Mouse (Mus musculus) limb, embryonic 14.5 days (tissue): Measurements from ENCODE around the gene Amt. TPM values are rescaled to one million over a fixed set of nuclear protein-coding genes. Genes with fewer than 3 reads are reported as not detected.
A peak's percentile ranks its signal among the peaks of the same experiment; 100 is the strongest.

Source experiments
- ATAC-seq: fragments of 200-750 bp; cut with Nextera tagmentation; 2 replicates; pipeline ENCODE4 v1.8.0; 2017; ENCODE audit warnings: low read depth, moderate number of reproducible peaks, moderate TSS enrichment; ENCODE audit not compliant: low FRiP score
- DNase-seq: peaks from one replicate; pipeline ENCODE4 v3.0.0-alpha.2; 2015; ENCODE audit warnings: low spot score
- H3K27ac ChIP-seq: fragments of 300-500 bp; sonication (generic); replicated peaks from 2 replicates; pipeline ENCODE4 v1.5.1; 2014; ENCODE audit warnings: low read depth, mild to moderate bottlenecking, low read length, moderate library complexity, mixed read lengths
- H3K27me3 ChIP-seq: fragments of 300-500 bp; sonication (generic); 2 replicates; pipeline ENCODE4 v1.6.1; 2014; ENCODE audit warnings: low read length, mixed read lengths; ENCODE audit not compliant: control insufficient read depth, insufficient read depth
- H3K36me3 ChIP-seq: fragments of 300-500 bp; sonication (generic); 2 replicates; pipeline ENCODE4 v1.6.1; 2014; ENCODE audit warnings: mild to moderate bottlenecking, low read length, moderate library complexity, mixed read lengths; ENCODE audit not compliant: control insufficient read depth, insufficient read depth
- H3K4me1 ChIP-seq: fragments of 300-500 bp; sonication (generic); 2 replicates; pipeline ENCODE4 v1.6.1; 2014; ENCODE audit warnings: antibody characterized with exemption, low read length, mixed read lengths; ENCODE audit not compliant: control insufficient read depth, insufficient read depth
- H3K4me2 ChIP-seq: fragments of 300-500 bp; sonication (generic); replicated peaks from 2 replicates; pipeline ENCODE4 v1.6.1; 2014; ENCODE audit warnings: low read depth, mild to moderate bottlenecking, low read length, moderate library complexity; ENCODE audit not compliant: severe bottlenecking
- H3K4me3 ChIP-seq: fragments of 300-500 bp; sonication (generic); replicated peaks from 2 replicates; pipeline ENCODE4 v1.5.1; 2014; ENCODE audit warnings: low read length
- H3K9ac ChIP-seq: fragments of 300-500 bp; sonication (generic); 2 replicates; pipeline ENCODE4 v1.6.1; 2014; ENCODE audit warnings: mild to moderate bottlenecking, low read depth, low read length, moderate library complexity; ENCODE audit not compliant: severe bottlenecking
- H3K9me3 ChIP-seq: fragments of 300-500 bp; sonication (generic); 2 replicates; pipeline ENCODE4 v1.6.1; 2016; ENCODE audit warnings: low read length; ENCODE audit not compliant: control insufficient read depth
- POLR2A ChIP-seq: fragments of 200-500 bp; IDR thresholded peaks from 2 replicates; pipeline ENCODE4 v1.8.0; 2012; ENCODE audit warnings: inconsistent platforms, mild to moderate bottlenecking, moderate library complexity, borderline replicate concordance; ENCODE audit not compliant: insufficient read depth, insufficient read length; ENCODE audit errors: extremely low read depth
- WGBS: fragments of 180-500 bp; shearing (Covaris S2); extraction: QIAGEN DNeasy Blood & Tissue Kit; methylation state at CpG from one replicate; pipeline ENCODE4 v1.1.7; 2014; 5-methylcytosine and 5-hydroxymethylcytosine counted together
- polyA plus RNA-seq, 2 experiments: library from polyadenylated mRNA; depleted of rRNA in 1 of 2; stranded (reverse) in 1 of 2; unstranded in 1 of 2; fragments of >200 nt; fragmentation: Nextera tagmentation in 1 of 2; extraction: Ambion mirVana in 1 of 2; gene quantifications; 2 replicates each; pipeline versions ENCODE4 v1.2.1 to v1.2.3; 2012 to 2014

Amt gene
- polyA plus RNA-seq, 2 experiments: 6.9 to 28.2 TPM

GRCm38 (mm10) chr9:108305170-108305569, 8.5 kb downstream of the Amt start:
- ATAC-seq (no peak), DNase-seq (no peak)
- H3K9ac ChIP-seq: peak overlapping the region; percentile 98
- no peak for TF ChIP-seq POLR2A
- no peaks in the 10 kb centered on the region for H3K27me3 ChIP-seq
- H3K4me1 ChIP-seq: peaks cover 20% of the 10 kb centered on the region
- peak overlapping the region; percentile 83 for H3K4me2 ChIP-seq
- H3K4me3 ChIP-seq: peak overlapping the region; percentile 98
- peaks cover 25% of the 10 kb centered on the region for H3K36me3 ChIP-seq
- no peaks in the 10 kb centered on the region for H3K9me3 ChIP-seq
- H3K27ac ChIP-seq: peak overlapping the region; percentile 100; the same call in 1 of the 2 replicates
- 6% methylated on average over 1 of the region's 1 CpGs for WGBS

GRCm38 (mm10) chr9:108305629-108306520, 9.2 kb downstream of the Amt start, which contains the start of the genes Rhoa and Tcta:
Gene Rhoa (plus strand): TSS chr9:108306129.
Gene Tcta (minus strand): TSS chr9:108306160.
- Histone ChIP-seq H3K9ac (peak within 1 kb of the TSS; percentile 98), H3K4me1 (peaks cover 20% of the 10 kb centered on the region), H3K4me3 (peak within 1 kb of the TSS; percentile 98), H3K9me3 (no peaks in the 10 kb centered on the region), H3K27ac (peak within 1 kb of the TSS; percentile 100), H3K27me3 (no peaks in the 10 kb centered on the region), H3K4me2 (peak within 1 kb of the TSS; percentile 83), H3K36me3 (peaks cover 25% of the 10 kb centered on the region)
- TF ChIP-seq POLR2A: peak; percentile 66; the same call in 1 of the 2 replicates
- peak; percentile 98 for ATAC-seq
- DNase-seq: peak; percentile 100
- WGBS: under 1% methylated on average over 72 of the region's 81 CpGs

DNA sequence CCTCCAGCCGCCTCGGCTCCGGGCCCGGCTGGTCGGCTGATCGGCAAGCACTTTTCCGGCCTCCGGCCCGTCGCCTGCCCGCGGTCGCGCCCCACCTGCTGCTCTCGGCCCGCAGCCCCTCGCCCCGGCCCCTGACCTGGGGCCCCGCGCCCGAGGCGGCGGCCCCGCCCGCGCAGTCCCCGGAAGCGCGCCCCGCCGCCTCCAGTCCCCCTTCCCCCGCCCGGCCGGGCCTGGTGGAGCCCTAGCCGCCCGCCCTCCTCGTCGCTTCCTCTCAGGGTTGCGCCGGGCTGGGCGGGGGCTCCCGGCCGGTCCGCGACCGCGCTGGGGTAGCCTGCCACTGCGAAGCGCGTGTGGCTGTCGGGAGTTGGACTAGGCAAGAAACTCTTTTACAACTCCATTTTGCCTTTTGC, 9.9 kb downstream of the Amt start:
- Histone ChIP-seq H3K9ac (peak overlapping the region; percentile 98), H3K36me3 (peaks cover 22% of the 10 kb centered on the region), H3K4me1 (peaks cover 20% of the 10 kb centered on the region), H3K27ac (peak overlapping the region; percentile 100), H3K9me3 (no peaks in the 10 kb centered on the region), H3K4me2 (peak overlapping the region; percentile 67), H3K4me3 (peak overlapping the region; percentile 98), H3K27me3 (no peaks in the 10 kb centered on the region)
- TF ChIP-seq POLR2A: no peak
- WGBS: under 1% methylated on average over 36 of the region's 51 CpGs
- ATAC-seq: peak; percentile 61
- peak; percentile 83 for DNase-seq

DNA sequence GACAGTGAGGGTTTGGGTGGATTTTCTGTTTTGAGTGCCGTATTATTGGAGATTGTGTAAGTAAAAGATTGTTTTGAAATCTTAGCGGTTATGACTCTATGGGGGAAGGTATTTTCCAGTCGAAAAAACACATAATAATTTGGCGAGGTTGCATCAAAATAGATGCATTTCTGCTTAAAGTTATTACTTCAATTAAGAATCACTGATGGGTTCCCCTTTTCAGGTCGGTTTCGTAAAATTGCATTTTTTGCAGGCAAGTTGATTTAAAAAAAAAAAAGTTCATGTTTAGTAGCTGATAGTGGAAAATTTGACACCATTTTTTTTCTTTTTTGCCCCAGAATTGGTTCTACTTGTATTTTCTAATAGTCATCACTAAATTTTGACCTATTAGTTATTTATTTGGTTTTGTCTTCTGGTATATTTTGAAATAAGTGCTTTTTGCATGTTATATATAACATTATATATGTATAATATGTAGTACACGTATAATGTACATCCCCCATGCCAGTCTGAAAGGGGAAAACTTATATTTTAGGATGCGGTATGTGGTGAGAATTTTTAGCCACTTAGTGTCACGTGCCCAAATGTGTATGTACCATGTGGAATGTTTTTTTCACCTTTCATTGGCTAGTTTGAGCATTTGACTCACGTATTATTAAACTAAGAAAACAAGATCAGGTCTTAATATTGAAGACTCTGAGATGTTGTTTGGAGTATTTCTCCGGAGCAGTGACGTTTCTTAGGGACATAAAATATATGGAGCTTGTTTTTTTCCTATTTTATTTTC, 10.6 kb downstream of the Amt start:
- H3K4me1 ChIP-seq: peaks cover 20% of the 10 kb centered on the region
- H3K9me3 ChIP-seq: no peaks in the 10 kb centered on the region
- peak overlapping the region; percentile 98 for H3K9ac ChIP-seq
- peak overlapping the region; percentile 67 for H3K4me2 ChIP-seq
- WGBS: 13% methylated on average over 12 of the region's 12 CpGs
- no peak for TF ChIP-seq POLR2A
- H3K4me3 ChIP-seq: peak overlapping the region; percentile 98
- peak overlapping the region; percentile 100 for H3K27ac ChIP-seq
- DNase-seq: no peak
- no peak for ATAC-seq
- H3K36me3 ChIP-seq: peaks cover 17% of the 10 kb centered on the region
- H3K27me3 ChIP-seq: no peaks in the 10 kb centered on the region

GRCm38 (mm10) chr9:108308141-108308540, 11.5 kb downstream of the Amt start:
- Histone ChIP-seq H3K27me3 (no peaks in the 10 kb centered on the region), H3K36me3 (peaks cover 9% of the 10 kb centered on the region), H3K4me2 (peak overlapping the region; percentile 67), H3K9me3 (no peaks in the 10 kb centered on the region), H3K9ac (0 out of 2 replicates have a peak overlapping the region, but pooled peaks have one; percentile 2), H3K27ac (no peak overlapping the region), H3K4me1 (peaks cover 20% of the 10 kb centered on the region), H3K4me3 (peak overlapping the region; percentile 98)
- 65% methylated on average over 2 of the region's 2 CpGs for WGBS
- DNase-seq: no peak
- TF ChIP-seq POLR2A: no peak
- no peak for ATAC-seq
